ENCODE assay signal across 12 mouse cellular contexts in genomic region chr12:9304146-9304545, GRCm38 (mm10).
A peak's percentile ranks its signal among the peaks of the same experiment; 100 is the strongest.
DNase-seq lines count a peak whose midpoint lies in the region; ATAC-seq and TF ChIP-seq lines count a peak whose summit lies in the region.
"Had no signal": no experiment of that assay in that cellular context is flagged by ENCODE, and none has a peak within 500 bp of the region (broad histone marks: within the 10 kb centered on the region; RNA-seq: fewer than 3 reads in every experiment).

No protein-coding gene starts in this region.

- no peak overlapping the region for H3K4me3 ChIP-seq in gastrocnemius, adult 2 months
- H3K4me3 ChIP-seq: embryonic facial prominence, embryonic 15.5 days; hindbrain, embryonic 10.5 days; limb, embryonic 15.5 days had no signal

- no peaks in the 10 kb centered on the region for H3K27me3 ChIP-seq in Patski
- H3K27me3 ChIP-seq: CH12.LX; embryonic facial prominence, embryonic 15.5 days; limb, embryonic 15.5 days had no signal

- POLR2A ChIA-PET in Patski (lab: Charles Lee): no interaction called here

- TF ChIP-seq CTCF in Patski (IDR thresholded peaks at IDR 0.05): no peak
- no peak for TF ChIP-seq CTCF in gastrocnemius, adult 2 months (IDR thresholded peaks at IDR 0.05)

- H3K27ac ChIP-seq in gastrocnemius, adult 2 months: no peak overlapping the region
- H3K27ac ChIP-seq: embryonic facial prominence, embryonic 15.5 days; hindbrain, embryonic 10.5 days; limb, embryonic 15.5 days had no signal

- DNase-seq in kidney, postnatal 14 days: peak; percentile 6
- no peak for DNase-seq in kidney, adult 9 months
- DNase-seq in Patski (ENCODE audit: low read depth, low spot score): peak; percentile 61
- peak; percentile 31 for DNase-seq in gastrocnemius, adult 2 months
- DNase-seq in lung, postnatal 10 days: peak; percentile 81
- DNase-seq in thymus, postnatal 25 days: no peak
- DNase-seq in thymus, postnatal 0 days (ENCODE audit: low spot score): no peak

- CTCF ChIA-PET in Patski (lab: Charles Lee): interaction anchor here (1.0 kb wide), 1 partner anchor 11 kb away, joined by 3 read pairs; no protein-coding TSS in a partner anchor

- in situ Hi-C loops in Patski (cut with MboI; ENCODE audit: low pct_unique_long_range_greater_than_20kb): no loop called here

- intact Hi-C loops in gastrocnemius, adult 2 months (cut with DNase I): no loop called here

- peak; percentile 85 for ATAC-seq in Patski
- ATAC-seq in monocyte, adult 5-6 weeks (replicated peaks; ENCODE audit: insufficient number of reproducible peaks, low FRiP score, low TSS enrichment, poor library complexity, severe bottlenecking): no peak

Comparison
In these comparisons a context has a peak if more than half of its experiments do, and no peak if none do; other contexts are left out.
1. DNase-seq: peak in kidney, postnatal 14 days (single experiment), Patski (single experiment), gastrocnemius, adult 2 months (single experiment) and lung, postnatal 10 days (single experiment); none in kidney, adult 9 months (single experiment), thymus, postnatal 25 days (single experiment) and thymus, postnatal 0 days (single experiment).